Mouse (Mus musculus) urinary bladder, adult 2 months (tissue): Measurements from ENCODE around the gene Spin2-ps6. TPM values are rescaled to one million over a fixed set of nuclear protein-coding genes. Genes with fewer than 3 reads are reported as not detected.
"Not testable (repeated sequence)": the region's sequence is repeated elsewhere in the genome, so short reads cannot be mapped to it uniquely, and the experiment has no call there.

Experiments used
- DNase-seq: peaks from one replicate; pipeline ENCODE4 v3.0.0; 2022; ENCODE audit warnings: low spot score
- polyA plus RNA-seq: library from polyadenylated mRNA; depleted of rRNA; stranded (reverse); fragments of >200 nt; gene quantifications from 2 replicates; pipeline ENCODE4 v1.2.3, GENCODE M21; 2012; rRNA removed

The Spin2-ps6 gene
- not detected in 2 replicates for polyA plus RNA-seq

- DNase-seq = not testable (repeated sequence)
These were observed at the start of gene Spin2-ps6 for GRCm38 (mm10) chrX:33234569-33234968. Spin2-ps6 (plus strand) TSS chrX:33234869.

Other genes starting within 250 kb of the Spin2-ps6 start
- not detected in 2 replicates for gene Btbd35f12, start 78.5 kb downstream of the Spin2-ps6 start, polyA plus RNA-seq